8 mouse cellular contexts compared by ENCODE assay signal in genomic region chr10:128376455-128377211, GRCm38 (mm10). TPM values are rescaled to one million over a fixed set of nuclear protein-coding genes. Genes with fewer than 3 reads are reported as not detected.
DNase-seq lines count a peak whose midpoint lies in the region; ATAC-seq and TF ChIP-seq lines count a peak whose summit lies in the region.

Gene Ankrd52, plus strand, starts transcription at chr10:128377115.

- peak within 1 kb of the TSS; percentile 88 for H3K4me3 ChIP-seq in erythroblast, embryonic 14.5 days (replicated peaks)
- H3K4me3 ChIP-seq in heart, embryonic 13.5 days, result peak within 1 kb of the TSS; percentile 87
- H3K4me3 ChIP-seq in kidney, postnatal 0 days (replicated peaks; ENCODE audit: low read depth, low read length), result peak within 1 kb of the TSS; percentile 95
- H3K4me3 ChIP-seq in liver, embryonic 13.5 days (replicated peaks), result peak within 1 kb of the TSS; percentile 87
- H3K4me3 ChIP-seq in neural tube, embryonic 11.5 days (ENCODE audit: low read depth, low read length), result peak within 1 kb of the TSS; percentile 99
- peak within 1 kb of the TSS; percentile 90 for H3K4me3 ChIP-seq in stomach, embryonic 16.5 days (replicated peaks; ENCODE audit: low read length)

- peak within 1 kb of the TSS; percentile 94 for H3K27ac ChIP-seq in heart, embryonic 13.5 days (replicated peaks)
- H3K27ac ChIP-seq in kidney, postnatal 0 days, result peak within 1 kb of the TSS; percentile 95
- peak within 1 kb of the TSS; percentile 84 for H3K27ac ChIP-seq in liver, embryonic 13.5 days
- H3K27ac ChIP-seq in neural tube, embryonic 11.5 days (ENCODE audit: low read depth, low read length), result peak within 1 kb of the TSS; percentile 90
- H3K27ac ChIP-seq in stomach, embryonic 16.5 days (ENCODE audit: low read length), result peak within 1 kb of the TSS; percentile 88

- H3K9ac ChIP-seq in heart, embryonic 13.5 days, result peak within 1 kb of the TSS; percentile 98
- H3K9ac ChIP-seq in kidney, postnatal 0 days (ENCODE audit: low read depth, low read length), result peak within 1 kb of the TSS; percentile 98
- H3K9ac ChIP-seq in liver, embryonic 13.5 days, result peak within 1 kb of the TSS; percentile 94
- peak within 1 kb of the TSS; percentile 98 for H3K9ac ChIP-seq in neural tube, embryonic 11.5 days (ENCODE audit: low read length)
- H3K9ac ChIP-seq in stomach, embryonic 16.5 days (ENCODE audit: low read length), result peak within 1 kb of the TSS; percentile 95

- peak; percentile 60 for TF ChIP-seq CTCF in brain, embryonic 14.5 days (IDR thresholded peaks at IDR 0.05; ENCODE audit: borderline replicate concordance, extremely low read depth, insufficient read depth, insufficient read length)
- TF ChIP-seq CTCF in kidney, postnatal 0 days (IDR thresholded peaks at IDR 0.05; ENCODE audit: low read depth), result peak; percentile 52

- no peaks in the 10 kb centered on the region for H3K27me3 ChIP-seq in erythroblast, embryonic 14.5 days (ENCODE audit: control insufficient read depth)
- no peaks in the 10 kb centered on the region for H3K27me3 ChIP-seq in heart, embryonic 13.5 days (replicated peaks)
- H3K27me3 ChIP-seq in kidney, postnatal 0 days (ENCODE audit: insufficient read depth, low read length), result no peaks in the 10 kb centered on the region
- H3K27me3 ChIP-seq in liver, embryonic 13.5 days, result no peaks in the 10 kb centered on the region
- no peaks in the 10 kb centered on the region for H3K27me3 ChIP-seq in neural tube, embryonic 11.5 days (ENCODE audit: control insufficient read depth, insufficient read depth, low read length)
- H3K27me3 ChIP-seq in stomach, embryonic 16.5 days (ENCODE audit: control insufficient read depth, insufficient read depth, low read length), result no peaks in the 10 kb centered on the region

- peak within 1 kb of the TSS; percentile 83 for H3K4me2 ChIP-seq in heart, embryonic 13.5 days
- H3K4me2 ChIP-seq in kidney, postnatal 0 days (ENCODE audit: low read length), result peak within 1 kb of the TSS; percentile 84
- peak within 1 kb of the TSS; percentile 97 for H3K4me2 ChIP-seq in liver, embryonic 13.5 days
- peak within 1 kb of the TSS; percentile 79 for H3K4me2 ChIP-seq in neural tube, embryonic 11.5 days (ENCODE audit: low read depth)
- peak within 1 kb of the TSS; percentile 90 for H3K4me2 ChIP-seq in stomach, embryonic 16.5 days (ENCODE audit: low read depth, low read length)

- H3K4me1 ChIP-seq in erythroblast, embryonic 14.5 days (ENCODE audit: control insufficient read depth), result peaks cover 44% of the 10 kb centered on the region
- H3K4me1 ChIP-seq in heart, embryonic 13.5 days, result peaks cover 38% of the 10 kb centered on the region
- peaks cover 6% of the 10 kb centered on the region; the same call in 1 of the 2 replicates for H3K4me1 ChIP-seq in kidney, postnatal 0 days (replicated peaks; ENCODE audit: insufficient read depth, low read length)
- H3K4me1 ChIP-seq in liver, embryonic 13.5 days (replicated peaks), result peaks cover 44% of the 10 kb centered on the region
- H3K4me1 ChIP-seq in neural tube, embryonic 11.5 days (ENCODE audit: control insufficient read depth, insufficient read depth, low read length), result peaks cover 10% of the 10 kb centered on the region
- H3K4me1 ChIP-seq in stomach, embryonic 16.5 days (ENCODE audit: control insufficient read depth, insufficient read depth, low read length), result peaks cover 16% of the 10 kb centered on the region

- H3K9me3 ChIP-seq in erythroblast, embryonic 14.5 days (ENCODE audit: control insufficient read depth, low read length), result no peaks in the 10 kb centered on the region
- no peaks in the 10 kb centered on the region for H3K9me3 ChIP-seq in heart, embryonic 13.5 days
- no peaks in the 10 kb centered on the region for H3K9me3 ChIP-seq in kidney, postnatal 0 days (replicated peaks; ENCODE audit: low read length)
- H3K9me3 ChIP-seq in liver, embryonic 13.5 days (replicated peaks), result no peaks in the 10 kb centered on the region
- H3K9me3 ChIP-seq in neural tube, embryonic 11.5 days (ENCODE audit: control insufficient read depth, low read length), result no peaks in the 10 kb centered on the region
- H3K9me3 ChIP-seq in stomach, embryonic 16.5 days (replicated peaks; ENCODE audit: control insufficient read depth, low read length), result no peaks in the 10 kb centered on the region

- TF ChIP-seq POLR2A in brain, embryonic 14.5 days (IDR thresholded peaks at IDR 0.05; ENCODE audit: borderline replicate concordance, extremely low read depth, insufficient read depth, insufficient read length, poor library complexity, severe bottlenecking), result peak; percentile 80

- ATAC-seq in heart, embryonic 13.5 days (ENCODE audit: extremely low read depth, insufficient number of reproducible peaks, low FRiP score, low TSS enrichment), result peak; percentile 89
- peak; percentile 92 for ATAC-seq in kidney, postnatal 0 days (replicated peaks; ENCODE audit: low FRiP score, low read depth)
- ATAC-seq in liver, embryonic 13.5 days (ENCODE audit: low read depth), result peak; percentile 93
- peak; percentile 91 for ATAC-seq in neural tube, embryonic 11.5 days (ENCODE audit: insufficient read depth, low FRiP score, low TSS enrichment)
- ATAC-seq in stomach, embryonic 16.5 days (ENCODE audit: insufficient read depth, low FRiP score), result peak; percentile 94

- DNase-seq in CD4-positive, CD25-positive, alpha-beta regulatory T cell, adult 2 months (ENCODE audit: low read depth, low spot score), result peak; percentile 92
- DNase-seq in brain, embryonic 14.5 days (ENCODE audit: low read depth), result peak; percentile 87
- peak; percentile 91 for DNase-seq in kidney, postnatal 0 days (ENCODE audit: low spot score)
- peak; percentile 76 for DNase-seq in liver, embryonic 13.5 days
- peak; percentile 89 for DNase-seq in neural tube, embryonic 11.5 days (ENCODE audit: low spot score)

- H3K36me3 ChIP-seq in erythroblast, embryonic 14.5 days (ENCODE audit: control insufficient read depth), result peaks cover 34% of the 10 kb centered on the region
- H3K36me3 ChIP-seq in heart, embryonic 13.5 days, result peaks cover 35% of the 10 kb centered on the region
- peaks cover 22% of the 10 kb centered on the region for H3K36me3 ChIP-seq in kidney, postnatal 0 days (ENCODE audit: insufficient read depth, low read length)
- peaks cover 31% of the 10 kb centered on the region for H3K36me3 ChIP-seq in liver, embryonic 13.5 days
- peaks cover 14% of the 10 kb centered on the region for H3K36me3 ChIP-seq in neural tube, embryonic 11.5 days (ENCODE audit: control insufficient read depth, insufficient read depth, low read length)
- H3K36me3 ChIP-seq in stomach, embryonic 16.5 days (ENCODE audit: control insufficient read depth, insufficient read depth, low read length), result peaks cover 14% of the 10 kb centered on the region

- under 1% methylated on average over 73 of the region's 73 CpGs for WGBS in heart, embryonic 13.5 days
- 2% methylated on average over 45 of the region's 73 CpGs for WGBS in kidney, postnatal 0 days
- WGBS in liver, embryonic 13.5 days (ENCODE audit: insufficient replicate concordance), result under 1% methylated on average over 51 of the region's 73 CpGs
- under 1% methylated on average over 36 of the region's 73 CpGs for WGBS in neural tube, embryonic 11.5 days
- WGBS in stomach, embryonic 16.5 days, result under 1% methylated on average over 60 of the region's 73 CpGs

RNA-seq across cellular contexts. Expression of gene Ankrd52, which starts in this region (rescaled TPM):
- 43.1 and 55.1 TPM in 2 replicates for polyA plus RNA-seq in brain, embryonic 14.5 days (2012; rRNA removed)
- 1.4 and 1.9 TPM in 2 replicates for polyA plus RNA-seq in erythroblast, embryonic 14.5 days (2012)
- 8.8 and 9.4 TPM in 2 replicates for polyA plus RNA-seq in heart, embryonic 13.5 days (2015; fragmentation: Nextera tagmentation; extraction: Ambion mirVana)
- polyA plus RNA-seq in kidney, postnatal 0 days (2015; fragmentation: Nextera tagmentation; extraction: Ambion mirVana), result 6.2 TPM in 2 replicates
- polyA plus RNA-seq in liver, embryonic 13.5 days (2015; fragmentation: Nextera tagmentation; extraction: Ambion mirVana), result 5.0 and 5.1 TPM in 2 replicates
- polyA plus RNA-seq in neural tube, embryonic 11.5 days (2014; fragmentation: Nextera tagmentation; extraction: Ambion mirVana), result 9.5 and 10.4 TPM in 2 replicates
- 8.4 and 10.0 TPM in 2 replicates for polyA plus RNA-seq in stomach, embryonic 16.5 days (2015; fragmentation: Nextera tagmentation; extraction: Ambion mirVana)

Comparison
In these comparisons a context has a peak if more than half of its experiments do, and no peak if none do; other contexts are left out.
1. Peak in every context shown above with its lines: DNase-seq, ATAC-seq, H3K4me3 ChIP-seq and H3K27ac ChIP-seq.